Mouse (Mus musculus) olfactory bulb, adult 2 months (tissue): Measurements from ENCODE around the gene Rasl2-9. TPM values are rescaled to one million over a fixed set of nuclear protein-coding genes. Genes with fewer than 3 reads are reported as not detected.

Experiments used
- H3K27ac ChIP-seq: fragments of 200-500 bp; 2 replicates; pipeline ENCODE4 v1.5.1; 2012; ENCODE audit warnings: low read depth, low read length; ENCODE audit not compliant: insufficient read depth
- H3K4me1 ChIP-seq: fragments of 200-500 bp; 2 replicates; pipeline ENCODE4 v1.6.1; 2012; ENCODE audit warnings: low read length; ENCODE audit not compliant: control insufficient read depth, insufficient read depth
- H3K4me3 ChIP-seq: fragments of 200-500 bp; 2 replicates; pipeline ENCODE4 v1.5.1; 2012; ENCODE audit warnings: mild to moderate bottlenecking, low read depth, low read length, moderate library complexity; ENCODE audit not compliant: insufficient read depth
- CTCF ChIP-seq: fragments of 200-500 bp; IDR thresholded peaks from 2 replicates; pipeline ENCODE4 v1.5.1; 2012; ENCODE audit warnings: low read depth, mild to moderate bottlenecking, low read length, moderate library complexity; ENCODE audit not compliant: insufficient read depth
- POLR2A ChIP-seq: fragments of 200-500 bp; IDR thresholded peaks from 2 replicates; pipeline ENCODE4 v1.6.1; 2012; ENCODE audit warnings: mild to moderate bottlenecking, low read depth, low read length, moderate library complexity; ENCODE audit not compliant: insufficient read depth
- WGBS: fragments of 180-500 bp; shearing (Covaris S2); methylation state at CpG from one replicate; pipeline ENCODE4 v1.1.7; 2018; 5-methylcytosine and 5-hydroxymethylcytosine counted together
- polyA plus RNA-seq: library from polyadenylated mRNA; stranded (reverse); fragments of >200 nt; gene quantifications from 2 replicates; pipeline ENCODE4 v1.2.4, GENCODE M21; 2012; ENCODE audit warnings: low replicate concordance; ENCODE audit not compliant: missing spikeins, insufficient read depth, insufficient read length

Rasl2-9 gene
- polyA plus RNA-seq, 1 experiment = not detected

GRCm38 (mm10) chr7:5098769-5099168 is 27.0 kb downstream of the Rasl2-9 start:
- WGBS = 93% methylated on average over 5 of the region's 5 CpGs
- Histone ChIP-seq H3K4me3 (no peak overlapping the region), H3K27ac (no peak overlapping the region), H3K4me1 (no peaks in the 10 kb centered on the region)
- TF ChIP-seq CTCF = no peak
- TF ChIP-seq POLR2A = no peak

DNA sequence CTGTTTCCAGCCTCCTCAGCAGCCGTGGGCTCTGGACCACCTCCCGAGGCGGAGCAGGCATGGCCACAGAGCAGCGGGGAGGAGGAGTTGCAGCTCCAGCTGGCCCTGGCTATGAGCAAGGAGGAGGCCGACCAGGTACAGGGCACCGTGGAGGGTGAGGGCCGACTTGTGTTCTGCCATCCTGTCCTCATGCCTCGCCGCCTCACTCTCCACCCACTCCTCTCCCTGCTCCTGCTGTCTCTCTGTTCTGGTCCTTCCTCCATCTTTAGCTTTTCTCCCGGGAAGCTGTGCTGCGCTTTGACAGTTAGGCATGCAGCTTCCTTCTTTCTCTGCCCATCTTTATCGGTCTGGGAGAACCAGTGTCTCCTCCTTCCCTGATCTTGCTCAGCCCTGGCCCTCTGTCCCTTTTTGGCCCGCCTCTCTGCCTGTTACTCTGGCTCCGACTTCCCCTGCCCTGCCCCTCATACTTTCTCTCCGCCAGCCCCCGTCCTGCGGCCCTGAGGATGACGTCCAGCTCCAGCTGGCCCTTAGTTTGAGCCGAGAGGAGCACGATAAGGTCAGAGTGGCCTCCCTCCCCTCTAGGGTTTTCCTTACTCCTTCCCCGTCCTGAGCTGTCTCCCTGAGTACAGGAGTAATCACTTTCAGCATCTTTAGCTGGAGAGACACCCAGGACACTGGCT is 32.8 kb downstream of the Rasl2-9 start:
- TF ChIP-seq POLR2A = no peak
- no peak for TF ChIP-seq CTCF
- peaks cover 18% of the 10 kb centered on the region for H3K4me1 ChIP-seq
- no peak overlapping the region for H3K4me3 ChIP-seq
- WGBS = 77% methylated on average over 21 of the region's 21 CpGs
- no peak overlapping the region for H3K27ac ChIP-seq

GRCm38 (mm10) chr7:5092381-5092780 is 33.4 kb downstream of the Rasl2-9 start:
- WGBS = 80% methylated on average over 6 of the region's 6 CpGs
- H3K27ac ChIP-seq = no peak overlapping the region
- TF ChIP-seq POLR2A = no peak
- no peak for TF ChIP-seq CTCF
- H3K4me3 ChIP-seq = no peak overlapping the region
- peaks cover 18% of the 10 kb centered on the region for H3K4me1 ChIP-seq

- Histone ChIP-seq H3K4me3 (no peak overlapping the region), H3K27ac (no peak overlapping the region), H3K4me1 (peaks cover 27% of the 10 kb centered on the region)
- TF ChIP-seq POLR2A = no peak
- TF ChIP-seq CTCF = no peak
- 87% methylated on average over 15 of the region's 15 CpGs for WGBS
Measured at GRCm38 (mm10) chr7:5091008-5091728, 34.6 kb downstream of the Rasl2-9 start.

DNA sequence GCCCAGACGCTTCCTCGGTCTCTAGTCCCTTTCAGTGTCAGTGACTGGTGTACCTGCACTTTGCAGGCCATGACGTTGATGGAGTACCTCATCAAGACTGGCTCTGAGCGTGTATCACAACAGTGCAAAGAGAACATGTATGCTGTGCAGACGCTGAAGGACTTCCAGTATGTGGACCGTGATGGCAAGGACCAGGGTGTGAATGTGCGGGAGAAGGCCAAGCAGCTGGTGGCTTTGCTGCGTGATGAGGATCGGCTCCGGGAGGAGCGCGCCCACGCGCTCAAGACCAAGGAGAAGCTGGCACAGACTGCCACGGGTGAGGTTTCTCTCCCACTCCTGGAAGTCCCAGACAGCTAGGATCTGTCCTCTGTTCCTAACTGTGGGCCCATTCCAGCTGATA is 35.9 kb downstream of the Rasl2-9 start:
- 79% methylated on average over 15 of the region's 15 CpGs for WGBS
- Histone ChIP-seq H3K27ac (no peak overlapping the region), H3K4me3 (no peak overlapping the region), H3K4me1 (peaks cover 29% of the 10 kb centered on the region)
- TF ChIP-seq POLR2A = no peak
- TF ChIP-seq CTCF = no peak

GRCm38 (mm10) chr7:5087886-5088285 is 37.9 kb downstream of the Rasl2-9 start:
- WGBS = 74% methylated on average over 4 of the region's 4 CpGs
- no peak for TF ChIP-seq CTCF
- TF ChIP-seq POLR2A = no peak
- peaks cover 35% of the 10 kb centered on the region for H3K4me1 ChIP-seq

DNA sequence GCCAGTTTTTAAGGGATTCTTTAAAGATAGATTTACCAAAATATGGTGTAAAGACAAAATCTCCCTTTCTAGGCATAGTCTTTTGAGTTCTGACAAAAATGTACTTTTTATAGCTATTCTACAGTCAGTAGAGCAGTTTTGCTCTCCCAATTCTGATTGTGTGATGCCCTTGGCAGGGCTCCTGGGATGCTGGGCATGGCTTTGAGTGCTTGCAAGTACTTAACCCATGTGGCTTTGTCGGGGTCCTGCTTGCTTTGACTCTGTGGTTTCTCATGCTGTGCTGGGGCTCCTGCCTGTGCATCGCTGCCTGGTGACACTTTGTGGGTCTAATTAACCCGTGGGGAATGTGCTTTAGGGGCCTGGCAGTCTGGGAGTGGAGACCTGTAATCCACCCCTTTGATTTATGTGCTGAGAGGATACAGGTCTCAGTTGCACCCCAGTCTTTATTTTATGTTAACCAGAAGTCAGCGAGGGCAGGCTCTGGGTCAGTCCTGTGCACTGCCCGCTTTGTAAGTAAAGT is 38.8 kb downstream of the Rasl2-9 start:
- TF ChIP-seq POLR2A (no peak), CTCF (no peak)
- H3K4me3 ChIP-seq = no peak overlapping the region
- WGBS = 46% methylated on average over 5 of the region's 5 CpGs
- peaks cover 28% of the 10 kb centered on the region for H3K4me1 ChIP-seq
- H3K27ac ChIP-seq = no peak overlapping the region

More at GRCm38 (mm10) chr7:5087886-5088285, 37.9 kb downstream of the Rasl2-9 start:
- H3K4me3 ChIP-seq = no peak overlapping the region
- H3K27ac ChIP-seq = no peak overlapping the region

DNA sequence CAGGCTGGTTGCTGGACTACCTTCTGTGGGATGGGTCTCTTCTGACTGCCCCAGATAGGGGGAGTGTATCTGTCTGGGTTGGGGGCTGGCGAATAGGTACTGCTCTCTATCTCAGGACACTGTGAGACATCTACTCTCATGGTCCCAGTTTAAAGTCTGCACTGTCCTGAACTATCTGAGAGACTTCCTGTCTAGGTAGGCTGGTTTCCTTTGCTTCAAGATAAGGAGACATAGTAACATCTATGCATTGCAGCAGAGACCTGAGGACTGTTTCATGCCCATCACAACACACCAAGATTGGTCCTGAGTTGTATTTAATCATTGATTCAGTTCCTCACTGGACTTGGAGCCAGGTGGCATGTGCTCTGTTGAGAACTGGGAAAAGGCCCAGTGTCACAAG is 40.2 kb downstream of the Rasl2-9 start:
- H3K27ac ChIP-seq = no peak overlapping the region
- H3K4me1 ChIP-seq = peaks cover 26% of the 10 kb centered on the region
- WGBS = 100% methylated on average over 1 of the region's 1 CpGs
- no peak for TF ChIP-seq CTCF
- TF ChIP-seq POLR2A = no peak
- H3K4me3 ChIP-seq = no peak overlapping the region
